Mouse (Mus musculus) left cerebral cortex, postnatal 10 days (tissue): Measurements from ENCODE around the gene Atxn2l. TPM values are rescaled to one million over a fixed set of nuclear protein-coding genes. Genes with fewer than 3 reads are reported as not detected.
"Not testable (repeated sequence)": the region's sequence is repeated elsewhere in the genome, so short reads cannot be mapped to it uniquely, and the experiment has no call there.

Source experiments
- DNase-seq, 2 experiments: peaks; one replicate each; pipeline ENCODE4 v3.0.0; 2021 to 2022; ENCODE audit warnings: low spot score in 2 of 2, mixed read lengths in 1 of 2; ENCODE audit errors: extremely low spot score in 1 of 2
- intact Hi-C: fragments of 180-260 bp; cut with DNase I; formaldehyde crosslinking; loops from one replicate; pipeline ENCODE4 v1.15.1; 2025
- total RNA-seq, 2 experiments: library from RNA; stranded (reverse); gene quantifications; 2 replicates each; pipeline ENCODE4 v1.2.3; 2021

Gene Atxn2l
- total RNA-seq, 2 experiments from 2014 or later = 123 to 125 TPM

GRCm38 (mm10) chr7:126496475-126496874 is 6.8 kb downstream of the Atxn2l start:
- intact Hi-C loops = loop anchor here (5.0 kb wide), 1 partner anchor 56 kb away; no protein-coding TSS in a partner anchor
- DNase-seq = no peak

- no peak for DNase-seq
- intact Hi-C loops = no loop called here
Observed at GRCm38 (mm10) chr7:126494120-126494519, 9.1 kb downstream of the Atxn2l start.

- DNase-seq = no peak
- intact Hi-C loops = no loop called here
Observed at GRCm38 (mm10) chr7:126491973-126492372, 11.3 kb downstream of the Atxn2l start.

- intact Hi-C loops = no loop called here
Observed at GRCm38 (mm10) chr7:126491005-126491404, 12.2 kb downstream of the Atxn2l start.

GRCm38 (mm10) chr7:126487617-126488385 is 15.4 kb downstream of the Atxn2l start:
- intact Hi-C loops = not testable (repeated sequence)
- DNase-seq = peak in 1 of 2 experiments; percentile 14

More at GRCm38 (mm10) chr7:126491005-126491404, 12.2 kb downstream of the Atxn2l start:
- DNase-seq = no peak

GRCm38 (mm10) chr7:126487052-126487483 is 16.2 kb downstream of the Atxn2l start, which contains the start of gene Tufm:
Gene Tufm, plus strand, starts transcription at chr7:126487361.
- intact Hi-C loops = no loop called here
- peak; percentile 97 for DNase-seq

- intact Hi-C loops = loop anchor here (5.0 kb wide), 1 partner anchor 45 kb away; no protein-coding TSS in a partner anchor
- DNase-seq = peak in 1 of 2 experiments; percentile 90
Observed at GRCm38 (mm10) chr7:126482392-126482871, 20.8 kb downstream of the Atxn2l start.

- no peak for DNase-seq
- intact Hi-C loops = loop anchor here (5.0 kb wide), 1 partner anchor 46 kb away; no protein-coding TSS in a partner anchor
Observed at GRCm38 (mm10) chr7:126481699-126482098, 21.5 kb downstream of the Atxn2l start.

GRCm38 (mm10) chr7:126474993-126475581 is 28.1 kb downstream of the Atxn2l start, which contains the start of gene Sh2b1:
Gene Sh2b1, minus strand, starts transcription at chr7:126475424.
- DNase-seq = peak; percentile 86 to 94
- intact Hi-C loops = no loop called here

GRCm38 (mm10) chr7:126474486-126474955 is 28.7 kb downstream of the Atxn2l start:
- intact Hi-C loops = no loop called here
- no peak for DNase-seq

- DNase-seq = no peak
- intact Hi-C loops = no loop called here
Observed at GRCm38 (mm10) chr7:126473470-126474086, 29.7 kb downstream of the Atxn2l start.

- DNase-seq = no peak
- intact Hi-C loops = no loop called here
Observed at GRCm38 (mm10) chr7:126472713-126473112, 30.5 kb downstream of the Atxn2l start.

GRCm38 (mm10) chr7:126472306-126472705 is 30.9 kb downstream of the Atxn2l start:
- intact Hi-C loops = no loop called here
- no peak for DNase-seq

- intact Hi-C loops = no loop called here
Observed at GRCm38 (mm10) chr7:126471853-126472252, 31.4 kb downstream of the Atxn2l start.

GRCm38 (mm10) chr7:126471361-126471760 is 31.9 kb downstream of the Atxn2l start:
- DNase-seq = no peak
- intact Hi-C loops = no loop called here

More at GRCm38 (mm10) chr7:126471853-126472252, 31.4 kb downstream of the Atxn2l start:
- no peak for DNase-seq

GRCm38 (mm10) chr7:126470077-126470476 is 33.2 kb downstream of the Atxn2l start:
- no peak for DNase-seq
- intact Hi-C loops = no loop called here

GRCm38 (mm10) chr7:126467834-126468627 is 35.2 kb downstream of the Atxn2l start:
- intact Hi-C loops = no loop called here
- DNase-seq = peak in 1 of 2 experiments; percentile 13

- intact Hi-C loops = no loop called here
- DNase-seq = peak in 1 of 2 experiments; percentile 62
Observed at GRCm38 (mm10) chr7:126467271-126467670, 36.0 kb downstream of the Atxn2l start.
